Mouse (Mus musculus) macrophage (primary cell): ENCODE results near the gene Msh6. TPM values are rescaled to one million over a fixed set of nuclear protein-coding genes. Genes with fewer than 3 reads are reported as not detected.
"Not testable (repeated sequence)": the region's sequence is repeated elsewhere in the genome, so short reads cannot be mapped to it uniquely, and the experiment has no call there.

Source experiments
- H3K27ac ChIP-seq: fragments of 350-480 bp; formaldehyde crosslinking; 2 replicates; pipeline ENCODE4 v1.9.0; 2021
- H3K36me3 ChIP-seq: fragments of 350-480 bp; formaldehyde crosslinking; 2 replicates; pipeline ENCODE4 v1.9.0; 2021; ENCODE audit errors: inconsistent target
- H3K4me3 ChIP-seq: fragments of 350-480 bp; formaldehyde crosslinking; 2 replicates; pipeline ENCODE4 v1.9.0; 2021; ENCODE audit errors: inconsistent target
- H3K79me2 ChIP-seq: fragments of 350-480 bp; formaldehyde crosslinking; 2 replicates; pipeline ENCODE4 v1.9.0; 2021; ENCODE audit errors: inconsistent target
- WGBS: methylation state at CpG from one replicate; pipeline ENCODE4 v1.1.7; 2026; ENCODE audit warnings: inconsistent platforms; ENCODE audit not compliant: missing documents; 5-methylcytosine and 5-hydroxymethylcytosine counted together
- polyA plus RNA-seq: library from polyadenylated mRNA; stranded (reverse); fragments of 250-400 nt; gene quantifications from 3 replicates; pipeline ENCODE4 v1.2.4, GENCODE M21; 2018; ENCODE audit warnings: inconsistent platforms

Msh6 gene
- polyA plus RNA-seq, 1 experiment from 2014 or later: 14.2 TPM

GRCm38 (mm10) chr17:87972856-87973255 lies 2.0 kb upstream of the Msh6 start:
- Histone ChIP-seq H3K36me3 (no peaks in the 10 kb centered on the region), H3K27ac (no peak overlapping the region), H3K79me2 (peaks cover 24% of the 10 kb centered on the region), H3K4me3 (no peak overlapping the region)
- 88% methylated on average over 5 of the region's 5 CpGs for WGBS

GRCm38 (mm10) chr17:87973261-87974167 lies 1.3 kb upstream of the Msh6 start:
- WGBS: 94% methylated on average over 9 of the region's 10 CpGs
- H3K4me3 ChIP-seq: no peak overlapping the region
- peaks cover 31% of the 10 kb centered on the region for H3K79me2 ChIP-seq
- H3K36me3 ChIP-seq: no peaks in the 10 kb centered on the region
- no peak overlapping the region for H3K27ac ChIP-seq

- H3K4me3 ChIP-seq: peak overlapping the region; percentile 54
- no peaks in the 10 kb centered on the region for H3K36me3 ChIP-seq
- peaks cover 37% of the 10 kb centered on the region for H3K79me2 ChIP-seq
- peak overlapping the region; percentile 22 for H3K27ac ChIP-seq
- 2% methylated on average over 57 of the region's 68 CpGs for WGBS
Measured at GRCm38 (mm10) chr17:87975229-87975853, 479 bp downstream of the Msh6 start.

- Histone ChIP-seq H3K27ac (peak overlapping the region; percentile 22; the same call in 1 of the 2 replicates), H3K4me3 (peak overlapping the region; percentile 54)
Measured at GRCm38 (mm10) chr17:87976154-87976806, 1.4 kb downstream of the Msh6 start.

GRCm38 (mm10) chr17:87976927-87977326 lies 2.1 kb downstream of the Msh6 start:
- H3K36me3 ChIP-seq, H3K27ac ChIP-seq, H3K4me3 ChIP-seq: not testable (repeated sequence)
- peaks cover 50% of the 10 kb centered on the region for H3K79me2 ChIP-seq
- 100% methylated on average over 2 of the region's 4 CpGs for WGBS

More at GRCm38 (mm10) chr17:87976154-87976806, 1.4 kb downstream of the Msh6 start:
- Histone ChIP-seq H3K36me3 (no peaks in the 10 kb centered on the region), H3K79me2 (peaks cover 45% of the 10 kb centered on the region)
- 71% methylated on average over 9 of the region's 9 CpGs for WGBS

- not testable (repeated sequence) for H3K27ac ChIP-seq, H3K4me3 ChIP-seq, H3K36me3 ChIP-seq
- H3K79me2 ChIP-seq: peaks cover 50% of the 10 kb centered on the region
- 36% methylated on average over 1 of the region's 1 CpGs for WGBS
Measured at GRCm38 (mm10) chr17:87979696-87980095, 4.8 kb downstream of the Msh6 start.

- no peak overlapping the region for H3K4me3 ChIP-seq
- H3K27ac ChIP-seq: no peak overlapping the region
- H3K79me2 ChIP-seq: peaks cover 40% of the 10 kb centered on the region
- H3K36me3 ChIP-seq: peaks cover 15% of the 10 kb centered on the region
- WGBS: 94% methylated on average over 3 of the region's 3 CpGs
Measured at GRCm38 (mm10) chr17:87982112-87982511, 7.2 kb downstream of the Msh6 start.

- Histone ChIP-seq H3K4me3 (no peak overlapping the region), H3K27ac (no peak overlapping the region), H3K36me3 (peaks cover 27% of the 10 kb centered on the region), H3K79me2 (peaks cover 39% of the 10 kb centered on the region)
- 96% methylated on average over 4 of the region's 4 CpGs for WGBS
Measured at GRCm38 (mm10) chr17:87983313-87983712, 8.5 kb downstream of the Msh6 start.

- Histone ChIP-seq H3K36me3 (peaks cover 40% of the 10 kb centered on the region), H3K27ac (no peak overlapping the region)
- 65% methylated on average over 20 of the region's 20 CpGs for WGBS
Measured at GRCm38 (mm10) chr17:87984440-87985214, 9.8 kb downstream of the Msh6 start.

GRCm38 (mm10) chr17:87985916-87986315 lies 11.1 kb downstream of the Msh6 start:
- peaks cover 33% of the 10 kb centered on the region for H3K79me2 ChIP-seq
- H3K4me3 ChIP-seq: no peak overlapping the region
- no peak overlapping the region for H3K27ac ChIP-seq
- peaks cover 53% of the 10 kb centered on the region for H3K36me3 ChIP-seq
- 99% methylated on average over 8 of the region's 8 CpGs for WGBS

More at GRCm38 (mm10) chr17:87984440-87985214, 9.8 kb downstream of the Msh6 start:
- H3K79me2 ChIP-seq: peaks cover 38% of the 10 kb centered on the region
- no peak overlapping the region for H3K4me3 ChIP-seq

GRCm38 (mm10) chr17:87987507-87987906 lies 12.6 kb downstream of the Msh6 start:
- Histone ChIP-seq H3K4me3 (no peak overlapping the region), H3K27ac (no peak overlapping the region), H3K36me3 (peaks cover 68% of the 10 kb centered on the region), H3K79me2 (peaks cover 25% of the 10 kb centered on the region)
- 94% methylated on average over 5 of the region's 6 CpGs for WGBS

- 84% methylated on average over 3 of the region's 3 CpGs for WGBS
Measured at GRCm38 (mm10) chr17:87992154-87992553, 17.3 kb downstream of the Msh6 start.

GRCm38 (mm10) chr17:87993338-87993737 lies 18.5 kb downstream of the Msh6 start:
- peaks cover 6% of the 10 kb centered on the region; the same call in 1 of the 2 replicates for H3K79me2 ChIP-seq
- H3K4me3 ChIP-seq: no peak overlapping the region
- no peak overlapping the region for H3K27ac ChIP-seq
- peaks cover 83% of the 10 kb centered on the region for H3K36me3 ChIP-seq
- WGBS: 38% methylated on average over 1 of the region's 1 CpGs

More at GRCm38 (mm10) chr17:87992154-87992553, 17.3 kb downstream of the Msh6 start:
- peaks cover 18% of the 10 kb centered on the region; the same call in 1 of the 2 replicates for H3K79me2 ChIP-seq
- no peak overlapping the region for H3K27ac ChIP-seq
- peaks cover 83% of the 10 kb centered on the region for H3K36me3 ChIP-seq
- no peak overlapping the region for H3K4me3 ChIP-seq

GRCm38 (mm10) chr17:87997808-87998207 lies 22.9 kb downstream of the Msh6 start:
- Histone ChIP-seq H3K27ac (no peak overlapping the region), H3K79me2 (no peaks in the 10 kb centered on the region), H3K36me3 (peaks cover 81% of the 10 kb centered on the region), H3K4me3 (no peak overlapping the region)
- WGBS: 89% methylated on average over 4 of the region's 4 CpGs
